Mouse (Mus musculus) embryonic facial prominence, embryonic 13.5 days (tissue): ENCODE results near the gene Apoa5. TPM values are rescaled to one million over a fixed set of nuclear protein-coding genes. Genes with fewer than 3 reads are reported as not detected.
"Not testable (repeated sequence)": the region's sequence is repeated elsewhere in the genome, so short reads cannot be mapped to it uniquely, and the experiment has no call there.

Experiments
- ATAC-seq: fragments of 200-750 bp; cut with Nextera tagmentation; 2 replicates; pipeline ENCODE4 v1.8.0; 2017; ENCODE audit warnings: low read depth; ENCODE audit not compliant: insufficient number of reproducible peaks, insufficient read depth, low FRiP score, low TSS enrichment
- H3K27ac ChIP-seq: fragments of 300-500 bp; sonication (generic); 2 replicates; pipeline ENCODE4 v1.5.1; 2015; ENCODE audit warnings: moderate library complexity, mild to moderate bottlenecking, inconsistent platforms
- H3K27me3 ChIP-seq: fragments of 300-500 bp; sonication (generic); 2 replicates; pipeline ENCODE4 v1.6.1; 2015; ENCODE audit warnings: mild to moderate bottlenecking, inconsistent platforms
- H3K36me3 ChIP-seq: fragments of 300-500 bp; sonication (generic); 2 replicates; pipeline ENCODE4 v1.6.1; 2015; ENCODE audit warnings: mild to moderate bottlenecking, inconsistent platforms
- H3K4me1 ChIP-seq: fragments of 300-500 bp; sonication (generic); 2 replicates; pipeline ENCODE4 v1.6.1; 2015; ENCODE audit warnings: inconsistent platforms
- H3K4me2 ChIP-seq: fragments of 300-500 bp; sonication (generic); 2 replicates; pipeline ENCODE4 v1.6.1; 2015; ENCODE audit warnings: moderate library complexity, mild to moderate bottlenecking, inconsistent platforms
- H3K4me3 ChIP-seq: fragments of 300-500 bp; sonication (generic); 2 replicates; pipeline ENCODE4 v1.5.1; 2015; ENCODE audit warnings: mild to moderate bottlenecking, inconsistent platforms
- H3K9ac ChIP-seq: fragments of 300-500 bp; sonication (generic); 2 replicates; pipeline ENCODE4 v1.6.1; 2015; ENCODE audit warnings: mild to moderate bottlenecking, inconsistent platforms
- H3K9me3 ChIP-seq: fragments of 300-500 bp; sonication (generic); 2 replicates; pipeline ENCODE4 v1.6.1; 2016; ENCODE audit warnings: inconsistent platforms
- WGBS: fragments of 180-500 bp; shearing (Covaris S2); methylation state at CpG from one replicate; pipeline ENCODE4 v1.1.7; 2015; ENCODE audit warnings: mixed read lengths; 5-methylcytosine and 5-hydroxymethylcytosine counted together
- polyA plus RNA-seq: library from polyadenylated mRNA; unstranded; fragments of >200 nt; fragmentation: Nextera tagmentation; extraction: Ambion mirVana; gene quantifications from 2 replicates; pipeline ENCODE4 v1.2.1, GENCODE M21; 2015

Gene Apoa5
- polyA plus RNA-seq, 1 experiment from 2014 or later = not detected

- peaks cover 5% of the 10 kb centered on the region; the same call in 1 of the 2 replicates for H3K9me3 ChIP-seq
- H3K4me1 ChIP-seq = peaks cover 18% of the 10 kb centered on the region
- WGBS = 12% methylated on average over 5 of the region's 5 CpGs
- H3K27me3 ChIP-seq = no peaks in the 10 kb centered on the region
- no peak overlapping the region for H3K4me2 ChIP-seq
- no peak overlapping the region for H3K4me3 ChIP-seq
- H3K36me3 ChIP-seq = no peaks in the 10 kb centered on the region
- no peak for ATAC-seq
- no peak overlapping the region for H3K27ac ChIP-seq
- H3K9ac ChIP-seq = no peak overlapping the region
Observed at GRCm38 (mm10) chr9:46316388-46316787, 48.0 kb downstream of the Apoa5 start.

GRCm38 (mm10) chr9:46316909-46317308, 48.5 kb downstream of the Apoa5 start:
- no peak overlapping the region for H3K9ac ChIP-seq

GRCm38 (mm10) chr9:46317957-46318356, 49.5 kb downstream of the Apoa5 start:
- no peak for ATAC-seq
- Histone ChIP-seq H3K27me3 (no peaks in the 10 kb centered on the region), H3K4me3 (no peak overlapping the region), H3K4me2 (no peak overlapping the region), H3K9me3 (peaks cover 5% of the 10 kb centered on the region; the same call in 1 of the 2 replicates), H3K9ac (no peak overlapping the region), H3K36me3 (no peaks in the 10 kb centered on the region), H3K27ac (no peak overlapping the region), H3K4me1 (peaks cover 18% of the 10 kb centered on the region)
- 94% methylated on average over 3 of the region's 3 CpGs for WGBS

More at GRCm38 (mm10) chr9:46316909-46317308, 48.5 kb downstream of the Apoa5 start:
- WGBS = 57% methylated on average over 8 of the region's 8 CpGs
- H3K4me1 ChIP-seq = peaks cover 18% of the 10 kb centered on the region
- no peak for ATAC-seq
- H3K9me3 ChIP-seq = peaks cover 5% of the 10 kb centered on the region; the same call in 1 of the 2 replicates
- H3K4me2 ChIP-seq = no peak overlapping the region
- H3K4me3 ChIP-seq = no peak overlapping the region
- no peak overlapping the region for H3K27ac ChIP-seq
- H3K27me3 ChIP-seq = no peaks in the 10 kb centered on the region
- no peaks in the 10 kb centered on the region for H3K36me3 ChIP-seq

GRCm38 (mm10) chr9:46319886-46320285, 51.5 kb downstream of the Apoa5 start, which contains the start of gene 4931429L15Rik:
TSS of gene 4931429L15Rik (minus strand) at chr9:46319986.
- H3K27ac ChIP-seq, H3K36me3 ChIP-seq, H3K4me2 ChIP-seq, H3K4me3 ChIP-seq, H3K9ac ChIP-seq, ATAC-seq, H3K9me3 ChIP-seq, H3K27me3 ChIP-seq: not testable (repeated sequence)
- 89% methylated on average over 6 of the region's 6 CpGs for WGBS
- peaks cover 15% of the 10 kb centered on the region for H3K4me1 ChIP-seq

GRCm38 (mm10) chr9:46320461-46320860, 52.0 kb downstream of the Apoa5 start:
- no peak overlapping the region for H3K27ac ChIP-seq
- 87% methylated on average over 2 of the region's 2 CpGs for WGBS
- H3K36me3 ChIP-seq = no peaks in the 10 kb centered on the region
- no peak for ATAC-seq
- no peak overlapping the region for H3K4me3 ChIP-seq
- H3K9ac ChIP-seq = no peak overlapping the region
- peaks cover 5% of the 10 kb centered on the region; the same call in 1 of the 2 replicates for H3K9me3 ChIP-seq
- peaks cover 15% of the 10 kb centered on the region for H3K4me1 ChIP-seq
- no peaks in the 10 kb centered on the region for H3K27me3 ChIP-seq
- no peak overlapping the region for H3K4me2 ChIP-seq

Other genes with a start within 250 kb of the Apoa5 start
- 1.3 and 69.1 TPM in 2 replicates for gene Apoa1, start 40.1 kb upstream of the Apoa5 start, polyA plus RNA-seq
- gene Apoc3, start 33.0 kb upstream of the Apoa5 start, polyA plus RNA-seq = 0.92 TPM in 1 of 2 replicates, not detected in the other
- gene Apoa4, start 27.9 kb upstream of the Apoa5 start, polyA plus RNA-seq = 0.47 TPM in 1 of 2 replicates, not detected in the other
- gene Zpr1, start 4.4 kb downstream of the Apoa5 start, polyA plus RNA-seq = 51.9 and 53.6 TPM in 2 replicates
- gene Bud13, start 14.4 kb downstream of the Apoa5 start, polyA plus RNA-seq = 28.7 and 34.3 TPM in 2 replicates
- gene 4931429L15Rik, start 51.4 kb downstream of the Apoa5 start, polyA plus RNA-seq = not detected in 2 replicates